Mouse (Mus musculus) lung, postnatal 0 days (tissue): ENCODE data around the gene Lpp.

Source experiments
- CTCF ChIP-seq: IDR thresholded peaks from 2 replicates; pipeline ENCODE4 v1.5.1; 2016; ENCODE audit warnings: antibody characterized with exemption, mild to moderate bottlenecking
- EP300 ChIP-seq: IDR thresholded peaks from 2 replicates; pipeline ENCODE4 v1.6.1; 2016; ENCODE audit warnings: antibody characterized with exemption, mild to moderate bottlenecking, control low read depth

DNA sequence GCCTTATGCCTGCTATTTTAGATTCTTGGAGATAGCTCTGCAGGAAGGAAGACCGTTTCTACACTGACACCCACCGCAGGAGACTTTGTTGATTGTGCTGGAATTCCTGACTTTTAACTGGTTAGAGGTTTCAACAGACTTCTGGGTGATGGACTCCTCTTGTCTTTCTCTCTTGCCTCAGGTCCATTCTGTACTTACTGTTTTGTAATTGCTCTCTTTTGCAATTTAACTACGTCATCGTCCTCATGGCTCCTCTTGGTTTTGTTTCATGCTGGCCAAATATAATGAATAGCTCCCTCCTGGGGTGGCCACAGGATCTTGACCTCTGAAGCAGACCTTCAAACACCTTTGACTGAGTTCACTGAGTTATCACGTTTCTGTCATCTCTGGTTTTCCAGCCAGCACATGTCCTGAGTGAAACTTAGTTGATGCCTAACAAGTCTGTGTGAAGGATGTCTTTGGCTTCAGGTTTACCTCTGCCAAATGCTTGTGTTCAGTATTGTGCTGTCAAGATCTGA is 27.4 kb downstream of the Lpp start:
- no peak for TF ChIP-seq CTCF
- TF ChIP-seq EP300 = peak; percentile 90
